Mouse (Mus musculus) liver, adult (tissue): ENCODE data around the gene Sertad2.

Source experiments
- GATA4 ChIP-seq: IDR thresholded peaks from 2 replicates; pipeline ENCODE4 v1.6.1; 2014; ENCODE audit warnings: mild to moderate bottlenecking, low read length; ENCODE audit not compliant: insufficient replicate concordance

Sertad2 gene

GRCm38 (mm10) chr11:20542739-20543452 lies at the start of gene Sertad2:
Gene Sertad2, plus strand, starts transcription at chr11:20543253.
- no peak for TF ChIP-seq GATA4

GRCm38 (mm10) chr11:20493922-20494626 lies 49.0 kb upstream of the Sertad2 start:
- no peak for TF ChIP-seq GATA4

DNA sequence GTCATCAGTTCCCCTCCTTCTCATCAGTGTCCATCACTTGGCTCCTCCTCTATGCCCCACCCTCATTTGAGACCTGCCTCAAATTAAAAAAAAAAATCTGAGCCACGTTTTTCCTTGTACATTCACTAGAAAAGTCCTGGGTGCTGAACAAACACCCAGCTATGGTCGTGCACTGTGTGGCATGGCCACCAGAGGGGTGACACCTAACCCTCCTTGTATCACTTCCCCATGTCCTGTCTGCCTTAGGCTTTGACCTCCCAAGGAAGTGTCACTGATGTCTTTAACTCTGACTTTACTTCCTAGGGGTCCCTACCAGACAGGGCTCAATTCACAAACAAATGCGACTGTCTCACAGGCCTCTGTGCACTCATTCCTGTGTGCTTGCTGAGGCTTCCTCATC lies 42.5 kb upstream of the Sertad2 start:
- TF ChIP-seq GATA4: no peak

DNA sequence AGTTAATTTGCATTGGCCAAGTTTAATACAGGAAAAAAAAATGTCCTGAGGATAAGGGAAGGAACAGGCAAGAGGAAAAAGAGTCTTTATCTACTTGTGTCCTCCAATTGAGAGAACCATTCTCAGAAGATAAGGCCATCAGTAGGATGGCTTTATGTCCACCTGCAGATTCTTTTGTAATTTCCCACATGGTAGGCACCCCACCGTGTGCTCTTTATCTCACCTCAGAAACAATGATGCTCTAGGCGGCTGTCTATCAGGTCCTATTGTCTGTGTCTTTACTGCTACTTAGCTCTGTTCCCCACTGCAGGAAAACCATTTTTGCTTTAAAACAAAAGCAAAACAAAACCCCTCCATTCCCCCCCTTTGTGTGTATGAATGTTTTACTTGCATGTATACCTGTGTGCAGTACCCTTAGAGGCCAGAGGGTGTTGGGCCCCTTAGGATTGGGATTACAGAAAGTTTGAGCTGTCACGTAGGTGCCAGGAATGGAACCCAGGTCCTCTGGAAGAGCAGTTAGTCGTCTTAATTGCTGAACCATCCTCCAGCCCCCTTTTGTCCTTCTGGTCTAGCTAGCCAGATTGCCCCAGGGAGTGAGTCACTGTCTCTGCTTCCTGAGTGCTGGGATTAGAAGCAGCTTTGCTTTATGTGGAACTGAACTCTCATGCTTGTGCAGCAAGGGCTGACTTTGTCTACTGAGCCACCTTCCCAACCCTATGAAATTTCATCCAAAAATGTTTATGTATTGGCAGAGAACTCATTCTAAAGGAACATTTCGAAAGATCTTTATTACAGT lies 41.7 kb upstream of the Sertad2 start:
- no peak for TF ChIP-seq GATA4

GRCm38 (mm10) chr11:20513574-20513973 lies 29.5 kb upstream of the Sertad2 start:
- no peak for TF ChIP-seq GATA4

GRCm38 (mm10) chr11:20514757-20515156 lies 28.3 kb upstream of the Sertad2 start:
- no peak for TF ChIP-seq GATA4

GRCm38 (mm10) chr11:20521321-20521720 lies 21.7 kb upstream of the Sertad2 start:
- TF ChIP-seq GATA4: no peak

GRCm38 (mm10) chr11:20522750-20523149 lies 20.3 kb upstream of the Sertad2 start:
- no peak for TF ChIP-seq GATA4

DNA sequence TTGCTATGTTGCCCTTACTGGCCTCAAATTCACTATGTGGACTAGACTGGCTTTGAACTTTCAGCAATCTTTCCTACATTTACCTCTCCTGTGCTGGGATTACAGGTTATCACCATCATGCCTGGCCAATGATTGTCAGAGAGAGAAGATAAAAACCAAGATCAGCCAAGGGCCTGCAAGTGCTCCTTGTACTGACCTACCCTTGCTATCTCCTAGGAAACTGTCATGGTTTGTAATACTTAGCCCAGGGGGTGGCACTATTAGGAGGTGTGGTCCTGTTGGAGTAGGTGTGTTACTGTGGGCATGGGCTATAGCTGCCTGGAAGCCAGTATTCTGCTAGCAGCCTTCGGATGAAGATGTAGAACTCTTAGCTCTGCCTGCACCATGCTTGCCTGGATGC lies 18.6 kb upstream of the Sertad2 start:
- TF ChIP-seq GATA4: no peak

- TF ChIP-seq GATA4: no peak
Observed at GRCm38 (mm10) chr11:20525909-20526308, 17.1 kb upstream of the Sertad2 start.

- TF ChIP-seq GATA4: no peak
Observed at GRCm38 (mm10) chr11:20527901-20528300, 15.2 kb upstream of the Sertad2 start.

GRCm38 (mm10) chr11:20531682-20531991 lies 11.4 kb upstream of the Sertad2 start:
- TF ChIP-seq GATA4: no peak

DNA sequence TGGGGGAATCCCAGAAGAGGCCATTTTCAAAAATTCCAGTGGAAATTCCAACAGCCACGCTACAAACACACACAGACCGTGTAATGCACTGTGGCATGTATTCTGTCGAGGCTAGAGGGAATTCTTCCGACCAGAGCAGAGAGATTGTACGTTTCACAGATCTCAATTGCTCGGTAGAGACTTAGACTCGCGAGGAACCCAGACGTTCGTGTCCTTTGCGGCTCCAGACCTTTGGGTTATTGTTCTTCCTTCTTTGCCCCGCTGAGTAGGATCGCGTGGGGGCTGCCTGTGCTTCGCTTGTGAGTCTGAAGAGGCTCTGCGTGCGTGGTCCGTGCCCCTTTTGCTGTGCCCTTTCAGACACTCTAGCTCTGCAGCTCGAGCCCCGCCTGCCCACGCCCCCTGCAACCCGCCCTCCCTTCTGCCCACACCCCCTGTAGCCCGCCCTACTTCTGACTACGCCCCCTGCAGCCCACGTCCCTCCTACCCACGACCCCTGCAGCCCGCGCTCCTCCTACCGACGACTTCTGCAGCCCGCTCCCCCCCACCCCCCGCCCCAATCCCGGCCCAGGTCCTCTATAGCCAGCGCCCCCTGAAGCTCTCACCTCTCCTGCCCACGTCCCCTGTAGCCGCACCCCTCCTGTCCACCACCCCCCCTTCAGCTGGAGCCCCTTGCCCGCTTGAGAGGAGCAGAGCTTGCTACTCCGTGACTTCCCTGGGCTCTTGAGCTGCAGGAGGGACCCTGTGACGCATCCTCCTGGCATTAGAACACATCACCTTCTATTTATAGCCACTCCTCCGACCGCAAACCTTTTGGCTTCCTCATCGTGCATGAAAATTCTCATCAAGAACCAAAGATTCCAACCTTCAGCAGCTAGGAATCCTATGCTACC lies 10.8 kb upstream of the Sertad2 start:
- no peak for TF ChIP-seq GATA4

DNA sequence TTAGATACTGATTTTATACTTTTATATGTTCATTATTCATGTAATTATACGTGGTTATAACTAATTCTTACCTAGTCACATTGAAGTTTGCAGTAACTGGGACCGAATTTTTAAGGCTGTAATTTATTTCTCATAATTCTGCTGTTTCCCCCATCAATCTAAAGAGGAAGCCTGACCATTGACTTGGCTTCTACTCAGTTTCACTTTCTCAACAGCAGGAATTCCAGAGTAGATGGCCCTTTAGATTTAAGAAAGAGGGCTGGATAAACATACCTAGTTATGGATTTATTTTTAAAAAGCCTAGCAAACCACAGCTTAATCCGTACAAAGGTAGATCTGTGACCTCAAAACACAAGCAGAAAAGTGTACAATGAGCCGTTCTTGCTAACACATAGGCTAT lies 9.8 kb upstream of the Sertad2 start:
- no peak for TF ChIP-seq GATA4

GRCm38 (mm10) chr11:20537221-20537620 lies 5.8 kb upstream of the Sertad2 start:
- no peak for TF ChIP-seq GATA4
